Mouse (Mus musculus) thymus, postnatal 4 days (tissue): ENCODE measurements around the gene Pfkfb2.
A peak's percentile ranks its signal among the peaks of the same experiment; 100 is the strongest.

Source experiments
- DNase-seq: peaks from one replicate; pipeline ENCODE4 v3.0.0; 2021

Gene Pfkfb2

DNA sequence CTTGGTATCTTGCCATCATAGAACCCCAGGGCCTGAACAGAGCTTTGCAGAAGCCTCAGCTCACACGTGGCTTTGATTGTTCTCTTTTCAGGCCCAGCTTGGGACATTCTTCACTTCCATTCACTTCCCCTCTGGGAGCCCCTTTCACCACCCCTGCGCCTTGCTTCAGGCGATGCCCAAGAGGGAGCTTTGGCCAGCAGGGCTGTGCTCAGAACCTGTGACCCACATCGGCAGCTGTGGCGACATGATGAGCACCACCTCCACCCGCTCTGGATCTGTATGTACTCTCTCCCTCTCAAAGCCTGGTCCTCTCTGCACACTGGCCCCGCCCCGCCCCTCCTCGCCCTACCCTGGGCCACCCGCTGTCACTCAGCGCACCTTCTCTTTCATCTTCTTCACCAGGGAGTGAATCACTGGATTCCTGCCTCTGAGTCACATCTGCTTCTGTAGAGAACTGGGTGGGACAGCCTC is 8.4 kb upstream of the Pfkfb2 start:
- DNase-seq: no peak

DNA sequence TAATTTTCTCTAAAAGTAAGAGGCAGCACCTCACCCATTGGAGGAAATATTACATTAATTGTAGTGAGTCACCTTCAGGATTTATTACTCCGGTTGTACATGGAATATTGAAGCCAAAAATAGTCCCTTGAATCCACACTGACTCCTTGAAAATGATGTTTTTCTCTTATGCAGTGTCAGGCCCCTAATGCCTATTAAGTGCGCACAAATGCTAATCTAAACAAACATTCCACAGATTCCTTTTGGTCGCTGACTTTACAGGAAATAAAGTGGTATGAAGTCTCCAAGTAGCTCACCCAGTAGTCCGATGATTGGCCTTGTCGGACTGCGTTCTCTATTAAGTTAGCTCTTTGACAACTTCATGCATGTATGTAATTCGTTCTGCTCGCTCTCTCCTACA is 5.8 kb upstream of the Pfkfb2 start:
- DNase-seq: no peak

DNA sequence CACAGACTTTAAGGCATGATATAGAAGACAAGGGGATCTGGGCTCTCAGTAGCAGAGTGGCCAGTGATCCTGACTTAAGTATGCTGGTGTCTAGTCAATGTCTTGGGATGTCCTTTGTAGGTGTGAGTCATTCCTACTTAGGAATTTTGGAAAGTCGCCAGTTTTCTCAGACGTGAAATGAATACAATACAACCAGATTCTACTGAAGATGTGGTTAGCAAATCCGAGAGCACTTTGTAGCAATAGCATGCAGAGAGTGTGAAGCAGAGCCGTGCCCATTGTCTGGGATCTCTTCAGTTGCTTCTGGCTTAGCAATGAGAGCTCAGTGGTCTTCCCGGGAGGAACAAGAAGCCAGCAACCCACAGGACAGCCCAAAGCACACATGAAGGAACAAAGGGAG is 5.4 kb upstream of the Pfkfb2 start:
- DNase-seq: no peak

DNA sequence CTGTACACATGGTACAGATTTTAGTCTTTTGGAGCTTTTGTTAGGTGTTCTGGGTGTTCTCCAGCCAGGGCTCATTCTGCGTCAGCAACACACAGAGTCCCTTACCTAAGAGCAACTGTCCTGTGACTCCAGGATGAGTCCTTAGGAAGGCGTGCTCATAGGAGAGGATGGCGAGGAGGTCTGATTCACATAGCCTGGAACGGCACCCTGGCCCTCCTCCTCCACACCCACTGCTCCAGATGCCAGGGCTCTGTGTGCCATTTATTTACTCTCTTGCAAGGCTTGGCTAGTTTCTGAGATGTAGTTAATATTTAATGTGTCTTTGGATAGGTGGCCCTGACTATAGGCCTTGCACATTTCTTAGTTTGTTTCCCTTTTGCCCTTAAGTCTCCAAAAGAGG is 4.6 kb upstream of the Pfkfb2 start:
- DNase-seq: no peak

DNA sequence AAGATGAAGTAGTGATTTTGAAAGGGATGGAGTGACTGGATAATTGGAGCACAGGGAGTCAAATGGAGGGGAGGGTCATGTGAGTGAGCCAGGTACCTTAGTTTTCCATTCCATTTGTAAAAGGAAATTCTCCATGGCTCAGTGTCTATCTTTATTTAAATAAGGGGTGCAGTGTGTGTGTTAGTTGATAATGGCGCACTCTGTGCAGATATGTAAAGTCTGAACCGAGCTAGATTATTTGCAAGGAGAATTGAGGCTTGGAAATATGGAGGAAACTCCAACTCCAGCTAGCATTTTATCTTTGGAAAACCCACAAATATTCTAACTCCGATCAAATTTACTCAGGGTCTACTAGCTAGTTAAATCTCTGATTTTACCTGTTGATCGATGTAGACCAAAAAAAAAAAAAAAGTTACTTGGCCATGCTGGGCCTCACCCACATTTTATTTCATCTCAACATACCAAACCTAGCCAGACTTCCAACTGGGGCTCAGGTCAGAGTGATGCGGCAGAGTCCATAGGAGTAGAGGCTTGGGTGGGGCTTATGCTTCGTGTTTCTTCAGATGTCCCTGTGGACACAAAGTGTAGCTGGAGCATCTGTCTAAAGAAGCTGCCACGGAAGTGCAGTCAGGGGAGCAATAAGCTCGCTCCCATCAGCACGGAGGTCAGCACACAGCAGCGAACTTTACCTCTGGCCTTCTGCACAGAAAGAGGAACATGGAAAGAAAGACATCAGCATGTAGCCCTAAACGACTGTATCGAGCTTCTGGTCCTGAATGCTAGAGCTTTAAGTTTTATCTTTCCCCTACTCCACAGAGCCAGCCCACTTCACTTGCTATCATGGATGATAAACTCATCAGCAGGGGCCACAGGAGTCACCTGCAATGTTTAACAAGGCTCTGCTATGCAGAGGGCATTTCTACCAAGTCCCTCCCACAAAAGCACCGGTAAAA is 3.9 kb upstream of the Pfkfb2 start:
- no peak for DNase-seq

DNA sequence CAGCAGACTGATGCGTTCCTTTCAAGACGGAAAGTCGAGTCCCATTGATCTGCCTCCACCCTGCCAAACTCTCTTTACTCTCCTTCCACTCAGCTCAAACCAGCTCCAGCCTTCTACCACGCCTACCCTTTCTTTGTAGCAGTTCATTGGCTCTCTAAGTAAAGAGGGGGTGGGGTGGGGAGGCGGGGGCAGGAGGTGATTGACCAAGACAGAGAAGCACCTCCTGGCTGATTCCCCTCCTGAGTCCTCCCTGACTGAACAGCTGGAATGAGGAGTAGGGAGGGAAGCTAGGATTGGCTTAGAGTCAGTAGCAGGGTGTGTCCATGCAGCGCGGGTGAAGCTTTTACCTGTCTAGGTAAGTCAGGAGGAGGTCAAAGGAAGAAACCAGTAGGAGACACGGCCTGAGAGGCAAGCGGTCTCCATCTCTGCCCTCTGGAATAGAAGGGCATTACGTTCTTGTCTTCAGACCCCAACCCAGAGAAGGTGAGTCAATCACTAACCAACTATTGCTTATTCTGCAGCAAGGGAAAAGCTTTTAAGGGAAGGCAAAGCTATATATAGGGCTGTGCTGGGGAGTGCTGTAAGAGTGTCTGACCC is 2.8 kb upstream of the Pfkfb2 start, which contains the start of gene AA986860:
Gene AA986860 (plus strand): TSS at position 236 of the 597 bp plus-strand sequence.
- DNase-seq: no peak

DNA sequence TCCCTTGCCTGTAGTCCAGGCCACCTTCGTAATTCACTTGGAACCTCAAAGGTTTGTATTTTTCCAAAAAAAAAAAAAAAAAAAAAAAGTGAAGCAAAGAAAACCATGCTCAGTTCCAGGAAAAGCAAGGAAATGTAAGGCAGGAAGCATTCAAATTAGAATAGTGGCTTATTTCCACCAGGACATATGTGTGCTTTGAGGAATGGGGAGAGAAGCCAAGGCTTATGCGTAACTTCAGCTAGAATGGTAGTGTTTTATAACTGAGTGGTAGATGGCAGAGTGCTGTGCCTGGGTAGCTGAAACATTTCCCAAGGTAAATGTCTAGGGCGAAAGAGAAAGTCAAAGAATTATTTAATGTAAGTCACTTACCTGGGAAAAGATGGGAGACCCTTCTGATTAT is 345 bp downstream of the Pfkfb2 start:
- no peak for DNase-seq

DNA sequence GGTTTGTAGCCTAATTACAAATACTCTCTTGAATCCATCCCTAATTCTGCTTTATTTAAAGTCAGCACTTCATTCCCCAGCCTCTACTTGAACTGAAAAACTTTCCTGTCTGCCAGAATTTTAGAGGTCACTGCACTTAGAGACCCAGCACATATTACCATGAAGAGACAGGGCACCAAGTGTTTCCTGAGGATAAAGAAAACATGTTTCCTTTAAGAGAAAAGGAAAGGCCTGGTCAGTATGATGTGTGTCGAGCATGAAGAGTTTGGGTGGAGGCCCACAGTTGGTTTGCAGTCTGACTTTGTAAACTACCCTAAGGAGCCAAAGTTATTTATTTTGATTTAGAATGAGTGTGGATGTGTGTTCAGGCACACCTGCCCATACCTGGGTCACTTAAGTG is 983 bp downstream of the Pfkfb2 start:
- DNase-seq: no peak

DNA sequence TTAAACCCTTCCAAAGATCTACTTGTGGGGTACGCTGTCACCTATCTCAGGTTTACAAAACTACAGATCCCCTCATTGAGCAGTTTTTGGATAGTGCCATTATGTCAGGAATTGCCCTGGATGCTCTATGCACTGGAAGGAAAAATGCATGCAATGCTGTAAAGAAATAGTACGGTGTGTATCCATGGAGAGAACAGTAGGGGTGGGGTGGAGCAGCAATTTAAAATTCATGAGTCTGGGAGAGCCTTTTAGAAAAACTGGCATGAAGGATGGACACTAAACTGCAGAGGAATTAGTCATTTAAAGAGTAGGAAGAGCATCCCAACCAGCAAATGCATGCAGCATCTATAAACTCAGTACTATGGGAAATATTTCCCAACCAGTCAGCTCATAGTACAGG is 2.7 kb downstream of the Pfkfb2 start:
- DNase-seq: no peak

- DNase-seq: no peak
Observed at GRCm38 (mm10) chr1:130724206-130724605, 4.8 kb downstream of the Pfkfb2 start.

DNA sequence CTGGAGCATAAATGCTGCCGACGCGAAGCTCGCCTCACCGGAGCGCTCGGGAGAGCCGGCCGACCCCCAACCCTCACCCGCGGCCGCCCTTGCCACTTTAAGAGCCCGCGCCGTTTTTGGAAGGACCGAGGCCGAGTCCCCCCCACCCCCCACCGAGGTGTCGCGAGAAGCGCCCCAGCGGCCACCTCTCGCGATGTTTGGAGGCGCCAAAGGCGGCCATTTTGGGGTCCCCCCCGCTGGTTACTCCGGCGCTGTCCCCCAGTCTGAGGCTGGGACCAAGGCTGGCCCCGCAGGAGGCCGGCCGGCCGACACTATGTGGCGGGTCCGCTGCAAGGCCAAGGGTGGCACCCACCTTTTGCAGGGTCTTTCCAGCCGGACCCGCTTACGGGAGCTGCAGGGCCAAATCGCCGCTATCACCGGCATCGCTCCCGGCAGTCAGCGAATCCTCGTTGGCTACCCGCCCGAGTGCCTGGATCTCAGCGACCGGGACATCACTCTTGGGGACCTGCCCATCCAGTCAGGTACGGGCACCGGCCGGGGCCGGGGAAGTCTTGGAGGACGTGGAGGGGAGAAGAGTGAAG is 11.7 kb downstream of the Pfkfb2 start, which contains the start of gene Yod1:
Gene Yod1 (plus strand): TSS at position 37 of the 581 bp plus-strand sequence.
- DNase-seq: peak; percentile 95

DNA sequence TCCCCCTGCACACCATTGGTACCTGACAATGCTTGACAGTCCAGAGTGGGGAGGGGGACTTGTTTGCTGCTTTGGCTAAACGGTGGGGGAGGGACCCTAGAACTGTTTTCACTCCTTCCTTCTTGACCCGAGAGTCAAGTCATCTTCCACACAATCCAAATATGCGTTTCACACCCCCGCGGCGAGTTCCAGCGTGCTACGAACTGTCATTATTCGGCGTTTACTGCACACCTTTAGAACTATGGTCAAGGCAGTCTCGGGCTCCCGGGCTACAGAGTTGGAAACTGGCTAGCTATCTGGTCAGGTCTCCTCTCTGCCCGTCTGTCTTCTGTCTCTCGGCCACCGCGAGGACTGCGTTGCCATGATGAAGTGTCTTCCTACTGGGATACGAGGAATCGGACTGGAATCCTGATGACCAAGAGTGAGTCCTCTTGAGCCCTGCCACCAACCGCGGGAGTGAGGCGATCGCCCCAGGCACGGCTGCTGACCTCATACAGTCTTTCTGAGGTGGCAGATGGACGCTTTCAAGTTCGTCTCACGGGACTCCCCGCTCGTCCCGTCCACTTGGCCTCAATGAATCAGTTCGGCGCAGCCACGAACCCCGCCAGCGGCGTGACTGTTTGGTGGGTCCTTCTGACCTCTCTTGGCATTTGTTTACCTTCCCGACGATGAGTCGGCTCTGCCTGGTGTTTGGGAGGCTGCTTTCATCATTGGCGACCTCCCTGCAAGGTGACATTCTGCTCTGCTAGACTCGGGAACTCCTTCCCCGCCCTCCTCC is 12.4 kb downstream of the Pfkfb2 start:
- peak; percentile 59 for DNase-seq

DNA sequence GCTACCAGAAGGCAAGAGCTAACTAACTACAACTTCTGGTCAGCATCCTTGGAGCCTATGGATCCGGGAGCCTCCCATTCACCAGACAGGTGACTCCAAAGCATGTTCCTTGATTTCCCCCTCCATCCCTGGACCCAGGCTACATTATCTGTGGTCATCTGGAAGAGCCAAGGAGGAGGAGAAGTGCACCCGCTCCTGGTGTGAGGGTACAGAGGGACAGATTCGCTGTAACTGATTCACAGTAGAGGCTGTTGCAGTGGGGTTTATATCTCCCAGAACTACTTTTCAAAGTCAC is 12.9 kb downstream of the Pfkfb2 start:
- DNase-seq: no peak

GRCm38 (mm10) chr1:130715561-130716217 is 13.4 kb downstream of the Pfkfb2 start, which contains the start of gene Gm29427:
Gm29427 (minus strand) TSS chr1:130715799.
- peak; percentile 97 for DNase-seq

- no peak for DNase-seq
Observed at GRCm38 (mm10) chr1:130714046-130714445, 15.0 kb downstream of the Pfkfb2 start.

DNA sequence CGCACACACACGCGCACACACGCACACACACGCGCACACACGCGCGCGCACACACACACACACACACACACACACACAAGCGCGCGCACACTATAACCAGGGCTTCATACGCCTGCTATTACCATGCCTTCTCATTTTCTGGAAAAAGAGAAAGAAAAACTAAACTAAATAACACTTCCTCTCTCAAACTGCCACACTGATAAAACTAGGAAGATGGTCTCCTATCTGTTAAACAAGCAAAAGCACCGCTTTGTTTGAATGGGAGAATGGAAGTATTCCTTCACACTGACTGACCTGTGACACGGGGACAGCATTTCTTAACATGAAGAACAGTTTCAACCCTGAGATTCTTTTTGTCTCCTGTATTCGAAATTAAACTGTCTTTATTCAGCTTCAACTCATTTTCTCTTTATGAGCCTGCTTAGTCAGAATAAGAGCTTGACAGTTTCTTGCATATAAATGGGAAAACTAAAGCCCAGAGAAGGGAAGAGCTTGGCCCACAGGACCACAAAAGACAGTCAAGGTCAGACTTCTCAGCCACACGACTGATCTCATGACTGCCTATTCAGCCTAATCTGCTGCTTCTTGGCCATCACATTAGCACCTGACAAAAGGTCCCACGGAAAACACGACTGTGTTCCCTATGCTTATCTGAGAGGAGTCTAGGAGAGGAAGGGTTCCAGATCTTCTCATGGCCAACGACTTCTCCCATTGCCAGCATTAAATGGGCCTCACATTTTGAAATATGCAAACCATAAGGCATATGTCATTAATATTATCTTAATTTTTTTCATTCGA is 18.6 kb downstream of the Pfkfb2 start:
- no peak for DNase-seq

- no peak for DNase-seq
Observed at GRCm38 (mm10) chr1:130703613-130704012, 25.4 kb downstream of the Pfkfb2 start.

DNA sequence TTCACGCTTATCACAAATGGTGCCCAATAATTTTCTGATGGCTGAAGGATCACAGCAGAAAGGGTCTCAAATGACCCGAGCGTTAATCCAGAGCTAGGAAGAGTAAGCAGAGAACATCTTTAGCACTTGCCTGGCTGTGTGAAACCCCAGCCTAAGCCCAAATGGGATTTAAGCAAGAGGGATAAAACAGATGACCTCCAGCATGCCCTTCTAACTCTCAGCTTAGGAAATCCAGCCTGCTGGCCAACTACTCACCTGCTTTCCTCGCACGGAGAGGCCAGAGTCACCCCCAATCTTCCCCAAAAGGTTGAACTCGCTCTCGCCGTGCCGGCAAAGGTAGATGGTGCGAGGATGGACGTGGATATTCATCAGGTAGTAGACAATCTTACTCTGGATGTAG is 27.1 kb downstream of the Pfkfb2 start:
- DNase-seq: no peak

- DNase-seq: peak; percentile 15
Observed at GRCm38 (mm10) chr1:130699937-130700633, 29.0 kb downstream of the Pfkfb2 start.

DNA sequence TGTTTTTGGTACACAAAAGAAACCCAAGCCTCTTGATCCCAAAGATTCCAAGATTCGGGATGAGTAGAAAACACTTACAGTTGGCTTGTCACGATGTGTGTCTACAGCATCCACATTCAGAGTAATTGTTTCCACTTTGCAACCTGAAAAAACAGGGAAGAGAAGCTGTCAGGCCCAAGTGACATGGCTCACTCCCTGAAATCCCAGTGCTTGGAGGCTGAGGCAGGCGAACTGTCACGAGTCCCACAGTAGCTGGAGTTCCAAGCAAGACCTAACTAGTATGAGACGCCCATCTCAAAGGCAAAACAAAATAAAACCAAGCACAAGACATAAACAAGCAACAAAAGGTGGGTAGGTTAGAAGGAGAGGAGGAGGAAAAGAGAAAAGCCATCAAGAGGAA is 30.5 kb downstream of the Pfkfb2 start:
- DNase-seq: no peak

- no peak for DNase-seq
Observed at GRCm38 (mm10) chr1:130683905-130684304, 45.1 kb downstream of the Pfkfb2 start.
